Mouse (Mus musculus) large intestine, adult 2 months (tissue): ENCODE results near the gene Lipt2. TPM values are rescaled to one million over a fixed set of nuclear protein-coding genes. Genes with fewer than 3 reads are reported as not detected.

Source experiments
- polyA plus RNA-seq: library from polyadenylated mRNA; depleted of rRNA; stranded (reverse); fragments of >200 nt; gene quantifications from 2 replicates; pipeline ENCODE4 v1.2.3, GENCODE M21; 2012; rRNA removed

Lipt2 gene
- polyA plus RNA-seq, 1 experiment = 11.1 TPM

Other genes starting within 250 kb of the Lipt2 start
- gene Rnf169, start 178.8 kb upstream of the Lipt2 start, polyA plus RNA-seq = 2.7 and 3.6 TPM in 2 replicates
- 0.87 and 0.92 TPM in 2 replicates for gene Chrdl2, start 153.1 kb upstream of the Lipt2 start, polyA plus RNA-seq
- 8.4 and 10.2 TPM in 2 replicates for gene Pold3, start 37.7 kb upstream of the Lipt2 start, polyA plus RNA-seq
- 220 and 227 TPM in 2 replicates for gene Kcne3, start 17.2 kb downstream of the Lipt2 start, polyA plus RNA-seq
- 1.2 and 2.6 TPM in 2 replicates for gene Pgm2l1, start 68.1 kb downstream of the Lipt2 start, polyA plus RNA-seq
- gene P4ha3, start 126.2 kb downstream of the Lipt2 start, polyA plus RNA-seq = 0.36 and 0.42 TPM in 2 replicates
- gene C2cd3, start 213.0 kb downstream of the Lipt2 start, polyA plus RNA-seq = 13.8 and 16.7 TPM in 2 replicates
- gene Ppme1, start 213.0 kb downstream of the Lipt2 start, polyA plus RNA-seq = 58.7 and 64.0 TPM in 2 replicates